Mouse (Mus musculus) CD4-positive naive resting alpha-beta T cell, adult 76 days (primary cell): ENCODE measurements around the gene Arhgap40. TPM values are rescaled to one million over a fixed set of nuclear protein-coding genes. Genes with fewer than 3 reads are reported as not detected.

Experiments
- total RNA-seq: library from RNA; stranded (reverse); gene quantifications from one replicate; pipeline ENCODE4 v1.2.4, GENCODE M21; 2023

Gene Arhgap40
- total RNA-seq, result not detected

GRCm38 (mm10) chr2:158512528-158512927 is at the start of gene Arhgap40:
Gene Arhgap40 (plus strand): TSS chr2:158512796.

GRCm38 (mm10) chr2:158501836-158502812 is 10.5 kb upstream of the Arhgap40 start, which contains the start of gene Adig:
Gene Adig (plus strand): TSS chr2:158502612.

Other genes starting within 250 kb of the Arhgap40 start
- gene Lbp, start 206.3 kb upstream of the Arhgap40 start, total RNA-seq, result 2.3 TPM
- gene Snhg11, start 137.2 kb upstream of the Arhgap40 start, total RNA-seq, result not detected
- gene Ralgapb, start 102.9 kb upstream of the Arhgap40 start, total RNA-seq, result 71.5 TPM
- gene Adig, start 10.2 kb upstream of the Arhgap40 start, total RNA-seq, result not detected
- not detected for gene Slc32a1, start 98.0 kb downstream of the Arhgap40 start, total RNA-seq
- 56.2 TPM for gene Actr5, start 112.1 kb downstream of the Arhgap40 start, total RNA-seq
- 82.0 TPM for gene Ppp1r16b, start 152.6 kb downstream of the Arhgap40 start, total RNA-seq